Mouse (Mus musculus): ENCODE results near the gene Itpk1. TPM values are rescaled to one million over a fixed set of nuclear protein-coding genes. Genes with fewer than 3 reads are reported as not detected.

The Itpk1 gene
- polyA plus RNA-seq (2017; shearing (Covaris generic)): 10 to 100 TPM; 13.4 to 31.0 (median 14.1) TPM

GRCm38 (mm10) chr12:102704457-102705198 is at the start of gene Itpk1:
Gene Itpk1, minus strand, starts transcription at chr12:102704930.
- ATAC-seq: peak; percentile 50

GRCm38 (mm10) chr12:102748256-102748655 is 43.5 kb upstream of the Itpk1 start:
- no peak for ATAC-seq

GRCm38 (mm10) chr12:102744839-102745238 is 40.1 kb upstream of the Itpk1 start:
- ATAC-seq: peak; percentile 79

GRCm38 (mm10) chr12:102743589-102744574 is 39.2 kb upstream of the Itpk1 start, which contains the start of the genes Moap1 and Tmem251:
Gene Moap1, minus strand, starts transcription at chr12:102743661.
Gene Tmem251, plus strand, starts transcription at chr12:102743762.
- peak; percentile 89 for ATAC-seq

- peak; percentile 20 for ATAC-seq
Measured at GRCm38 (mm10) chr12:102743036-102743588, 38.4 kb upstream of the Itpk1 start.

GRCm38 (mm10) chr12:102742056-102742455 is 37.3 kb upstream of the Itpk1 start:
- no peak for ATAC-seq

GRCm38 (mm10) chr12:102740285-102740684 is 35.6 kb upstream of the Itpk1 start:
- no peak for ATAC-seq

- ATAC-seq: no peak
Measured at GRCm38 (mm10) chr12:102739096-102739495, 34.4 kb upstream of the Itpk1 start.

GRCm38 (mm10) chr12:102733381-102733780 is 28.7 kb upstream of the Itpk1 start:
- ATAC-seq: peak; percentile 70

GRCm38 (mm10) chr12:102730798-102731619 is 26.3 kb upstream of the Itpk1 start:
- ATAC-seq: no peak

- peak; percentile 24 for ATAC-seq
Measured at GRCm38 (mm10) chr12:102729855-102730797, 25.4 kb upstream of the Itpk1 start.

- peak; percentile 51 for ATAC-seq
Measured at GRCm38 (mm10) chr12:102725761-102726175, 21.0 kb upstream of the Itpk1 start.

- ATAC-seq: peak; percentile 54
Measured at GRCm38 (mm10) chr12:102725146-102725545, 20.4 kb upstream of the Itpk1 start.

GRCm38 (mm10) chr12:102723861-102724260 is 19.1 kb upstream of the Itpk1 start:
- ATAC-seq: no peak

- no peak for ATAC-seq
Measured at GRCm38 (mm10) chr12:102722966-102723365, 18.2 kb upstream of the Itpk1 start.

- no peak for ATAC-seq
Measured at GRCm38 (mm10) chr12:102722451-102722850, 17.7 kb upstream of the Itpk1 start.

GRCm38 (mm10) chr12:102719552-102720315 is 15.0 kb upstream of the Itpk1 start:
- ATAC-seq: peak; percentile 64

- no peak for ATAC-seq
Measured at GRCm38 (mm10) chr12:102714654-102715395, 10.1 kb upstream of the Itpk1 start.

- no peak for ATAC-seq
Measured at GRCm38 (mm10) chr12:102714116-102714515, 9.4 kb upstream of the Itpk1 start.
